Mouse (Mus musculus) Patski (cell line): ENCODE results near the gene Olfr684. TPM values are rescaled to one million over a fixed set of nuclear protein-coding genes. Genes with fewer than 3 reads are reported as not detected.

Experiments
- ATAC-seq: fragments of 100-300 bp; one replicate; pipeline ENCODE4 v1.8.0; 2021
- CTCF ChIA-PET: fragments of 350-600 bp; sonication (Branson Sonifier 250); formaldehyde crosslinking; loops from one replicate; lab custom pipeline; 2022; ENCODE audit warnings: inconsistent platforms; lab: Charles Lee
- POLR2A ChIA-PET: fragments of 350-600 bp; sonication (Branson Sonifier 250); formaldehyde crosslinking; loops from one replicate; lab custom pipeline; 2022; ENCODE audit warnings: antibody characterized with exemption, inconsistent platforms; lab: Charles Lee
- DNase-seq: peaks from one replicate; pipeline ENCODE4 v3.0.0-alpha.2; 2011; ENCODE audit warnings: low read depth, low spot score
- H3K27me3 ChIP-seq: fragments of 371-371 bp; one replicate; pipeline ENCODE4 v1.5.1; 2021
- CTCF ChIP-seq: fragments of 100-300 bp; IDR thresholded peaks from one replicate; pipeline ENCODE4 v1.5.1; 2021
- in situ Hi-C: fragments of 300-500 bp; cut with MboI; formaldehyde crosslinking; loops from 3 replicates; pipeline ENCODE4 v1.11.1; 2018; ENCODE audit warnings: low pct_unique_long_range_greater_than_20kb, mixed read lengths
- polyA plus RNA-seq: library from polyadenylated mRNA; unstranded; gene quantifications from one replicate; pipeline ENCODE4 v1.2.3, GENCODE M21; 2021

The Olfr684 gene
- polyA plus RNA-seq, result not detected

DNA sequence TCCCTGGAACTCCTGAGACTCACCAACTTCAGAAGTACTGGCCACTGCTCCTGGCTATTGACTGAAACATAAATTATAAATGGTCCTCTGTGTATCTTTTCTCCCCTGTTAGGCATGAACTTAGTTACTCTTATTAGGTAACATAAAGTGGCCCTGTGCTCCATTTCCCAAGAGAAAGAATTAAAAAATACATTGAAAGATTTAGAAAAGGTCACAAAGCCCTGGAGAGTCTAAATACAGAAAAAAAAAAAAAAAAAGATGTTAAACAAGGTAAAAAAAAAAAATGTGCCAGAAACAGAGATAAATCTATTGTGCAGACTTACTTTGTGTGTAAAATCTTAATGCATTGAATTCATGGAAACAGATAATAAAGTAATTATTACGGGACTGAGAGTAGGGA is at the start of gene Olfr684:
Olfr684 (minus strand) TSS at position 101 of the 400 bp plus-strand sequence.
- no peak for DNase-seq
- in situ Hi-C loops, result no loop called here
- CTCF ChIA-PET, result no interaction called here
- POLR2A ChIA-PET, result no interaction called here
- TF ChIP-seq CTCF, result no peak
- H3K27me3 ChIP-seq, result no peaks in the 10 kb centered on the region
- no peak for ATAC-seq

DNA sequence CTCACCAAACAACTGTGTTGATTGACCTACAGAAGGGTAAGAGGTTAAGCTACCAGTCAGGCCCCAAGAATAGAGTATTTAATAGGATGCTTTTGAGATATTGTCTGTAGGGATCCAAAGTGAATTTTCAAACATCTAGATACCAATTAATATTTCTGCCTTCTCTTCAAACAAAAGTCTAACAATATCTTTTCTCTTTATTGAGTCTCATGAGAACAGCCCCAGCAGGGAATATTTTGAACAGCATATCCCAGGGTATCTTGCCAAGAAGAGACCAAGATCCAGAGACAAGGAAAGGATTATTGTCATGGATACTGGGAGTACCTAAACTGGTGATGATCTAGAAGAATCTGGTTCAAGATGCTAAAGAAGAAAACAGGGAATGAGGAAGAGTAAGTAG is 43.9 kb upstream of the Olfr684 start, which contains the start of gene Olfr686:
Olfr686 (minus strand) TSS at position 101 of the 400 bp plus-strand sequence.
- DNase-seq, result no peak
- in situ Hi-C loops, result no loop called here
- CTCF ChIA-PET, result no interaction called here

DNA sequence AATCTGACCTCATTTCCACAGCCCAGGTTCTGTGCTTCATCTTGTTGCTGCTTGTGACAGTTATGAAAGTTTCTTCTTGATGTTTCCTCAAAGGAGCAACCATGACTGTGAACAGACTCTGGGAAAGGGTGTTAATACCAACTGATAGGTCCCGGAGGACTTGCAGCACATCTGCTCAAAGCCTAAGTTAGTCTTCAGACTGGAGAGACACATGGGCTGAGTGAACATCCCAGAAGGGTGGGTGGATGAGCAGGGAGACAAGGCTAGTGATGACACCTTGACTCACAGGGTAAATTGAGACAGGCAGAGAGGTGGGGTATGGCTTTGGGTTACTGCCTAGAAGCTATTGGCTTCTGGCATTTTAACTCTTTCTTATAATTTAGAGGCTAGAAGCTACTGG is 22.5 kb upstream of the Olfr684 start, which contains the start of gene Olfr685:
Olfr685 (minus strand) TSS at position 101 of the 400 bp plus-strand sequence.
- in situ Hi-C loops, result no loop called here
- ChIA-PET CTCF (no interaction called here), POLR2A (no interaction called here)
- TF ChIP-seq CTCF, result no peak
- no peak for DNase-seq
- ATAC-seq, result no peak
- H3K27me3 ChIP-seq, result no peaks in the 10 kb centered on the region

More for the DNA sequence above, 43.9 kb upstream of the Olfr684 start, which contains the start of gene Olfr686:
- POLR2A ChIA-PET, result no interaction called here
- no peaks in the 10 kb centered on the region for H3K27me3 ChIP-seq
- no peak for ATAC-seq
- no peak for TF ChIP-seq CTCF

GRCm38 (mm10) chr7:105170773-105171172 is 7.3 kb upstream of the Olfr684 start:
- ATAC-seq, result no peak
- CTCF ChIA-PET, result no interaction called here
- no peak for DNase-seq
- POLR2A ChIA-PET, result no interaction called here
- H3K27me3 ChIP-seq, result no peaks in the 10 kb centered on the region
- in situ Hi-C loops, result no loop called here
- TF ChIP-seq CTCF, result peak; percentile 20

DNA sequence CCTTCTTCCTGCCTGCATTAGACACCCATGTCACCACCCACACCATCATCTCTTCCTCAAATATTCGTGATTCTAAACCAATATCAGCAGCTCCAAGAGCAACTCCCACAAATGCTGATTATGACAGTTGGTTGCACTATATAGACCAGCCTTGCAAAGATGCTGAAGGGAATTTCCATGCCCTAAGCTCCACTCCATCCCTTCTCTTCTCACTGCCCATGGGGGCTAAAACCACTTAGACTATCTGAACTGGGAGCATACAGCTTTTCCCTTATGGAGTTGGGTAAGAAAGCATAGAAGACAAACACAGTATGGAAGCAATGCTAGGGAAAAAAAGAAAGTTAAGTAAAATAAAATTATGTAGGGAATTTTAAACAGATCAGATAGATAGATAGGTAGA is 16.5 kb downstream of the Olfr684 start, which contains the start of gene Olfr683:
Olfr683 (minus strand) TSS at position 101 of the 400 bp plus-strand sequence.
- TF ChIP-seq CTCF, result no peak
- DNase-seq (no peak), ATAC-seq (no peak)
- ChIA-PET POLR2A (no interaction called here), CTCF (no interaction called here)
- in situ Hi-C loops, result no loop called here
- no peaks in the 10 kb centered on the region for H3K27me3 ChIP-seq

- ChIA-PET CTCF (no interaction called here), POLR2A (no interaction called here)
- H3K27me3 ChIP-seq, result no peaks in the 10 kb centered on the region
- in situ Hi-C loops, result no loop called here
- no peak for ATAC-seq
- no peak for DNase-seq
- no peak for TF ChIP-seq CTCF
Observed at GRCm38 (mm10) chr7:105141275-105141674, 22.2 kb downstream of the Olfr684 start.

DNA sequence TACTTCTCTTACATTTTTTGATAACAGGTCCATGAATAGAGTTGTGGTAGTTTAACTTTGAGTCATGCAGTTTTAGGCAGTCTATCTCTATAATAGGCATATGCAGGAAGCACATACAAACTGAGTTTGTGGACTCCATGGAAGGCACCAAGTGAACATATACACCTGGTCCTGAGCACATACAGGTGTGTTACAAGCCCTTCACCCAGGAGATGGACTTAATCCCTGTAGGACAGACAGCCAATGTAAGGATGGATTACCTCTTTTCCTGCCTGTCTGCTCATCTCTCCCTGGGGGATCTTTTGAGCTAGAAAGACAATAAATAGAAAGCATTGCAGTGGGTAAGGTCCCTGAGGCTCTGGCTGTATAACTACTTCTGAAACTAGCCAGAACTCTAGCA is 46.9 kb downstream of the Olfr684 start, which contains the start of gene Olfr681:
Olfr681 (plus strand) TSS at position 301 of the 400 bp plus-strand sequence.
- DNase-seq (no peak), ATAC-seq (no peak)
- in situ Hi-C loops, result no loop called here
- ChIA-PET POLR2A (no interaction called here), CTCF (no interaction called here)
- TF ChIP-seq CTCF, result no peak
- H3K27me3 ChIP-seq, result no peaks in the 10 kb centered on the region

Other genes with a start within 250 kb of the Olfr684 start
- gene Olfr667, start 242.2 kb downstream of the Olfr684 start, polyA plus RNA-seq, result not detected
- not detected for gene Olfr668, start 235.6 kb downstream of the Olfr684 start, polyA plus RNA-seq
- gene Olfr669, start 229.4 kb downstream of the Olfr684 start, polyA plus RNA-seq, result not detected
- not detected for gene Olfr670, start 201.0 kb downstream of the Olfr684 start, polyA plus RNA-seq
- not detected for gene Olfr671, start 184.5 kb downstream of the Olfr684 start, polyA plus RNA-seq
- gene Olfr672, start 161.6 kb downstream of the Olfr684 start, polyA plus RNA-seq, result not detected
- gene Olfr675, start 135.2 kb downstream of the Olfr684 start, polyA plus RNA-seq, result not detected
- gene Olfr676, start 131.0 kb downstream of the Olfr684 start, polyA plus RNA-seq, result not detected
- not detected for gene Olfr677, start 112.3 kb downstream of the Olfr684 start, polyA plus RNA-seq
- not detected for gene Olfr678, start 99.2 kb downstream of the Olfr684 start, polyA plus RNA-seq
- gene Olfr679, start 82.4 kb downstream of the Olfr684 start, polyA plus RNA-seq, result not detected
- not detected for gene Olfr680-ps1, start 70.8 kb downstream of the Olfr684 start, polyA plus RNA-seq
- gene Olfr681, start 46.8 kb downstream of the Olfr684 start, polyA plus RNA-seq, result not detected
- not detected for gene Olfr683, start 16.6 kb downstream of the Olfr684 start, polyA plus RNA-seq
- gene Olfr685, start 22.4 kb upstream of the Olfr684 start, polyA plus RNA-seq, result not detected
- not detected for gene Olfr686, start 43.8 kb upstream of the Olfr684 start, polyA plus RNA-seq
- gene Olfr688, start 124.4 kb upstream of the Olfr684 start, polyA plus RNA-seq, result not detected
- 0.01 TPM for gene Olfr689, start 147.5 kb upstream of the Olfr684 start, polyA plus RNA-seq
- not detected for gene Olfr690, start 170.5 kb upstream of the Olfr684 start, polyA plus RNA-seq
- gene Olfr691, start 178.6 kb upstream of the Olfr684 start, polyA plus RNA-seq, result not detected
- not detected for gene Olfr692, start 204.6 kb upstream of the Olfr684 start, polyA plus RNA-seq
- gene Gm5901, start 211.4 kb upstream of the Olfr684 start, polyA plus RNA-seq, result not detected
- 24.4 TPM for gene Fam160a2, start 236.4 kb upstream of the Olfr684 start, polyA plus RNA-seq
- gene Cnga4, start 240.9 kb upstream of the Olfr684 start, polyA plus RNA-seq, result not detected